Mouse (Mus musculus): Measurements from ENCODE around the gene Klhl2. TPM values are rescaled to one million over a fixed set of nuclear protein-coding genes. Genes with fewer than 3 reads are reported as not detected.

Gene Klhl2
- total and polyA plus RNA-seq, 3 experiments = 11.5 to 12.1 TPM; not detected in 1

- no peak for DNase-seq (ENCODE audit: low read depth, low spot score)
- no peaks in the 10 kb centered on the region for H3K27me3 ChIP-seq (ENCODE audit: control insufficient read depth in 1 of 2, insufficient read depth in 2 of 2, low read length in 2 of 2)
- H3K27ac ChIP-seq (ENCODE audit: control insufficient read depth, low read depth, low read length) = no peak overlapping the region
- H3K36me3 ChIP-seq (ENCODE audit: control insufficient read depth in 1 of 2, insufficient read depth in 2 of 2, low read length in 2 of 2) = peaks cover 0 to under 1% of the 10 kb centered on the region in 2 experiments; a peak in 2 of 4 replicates
- no peak for TF ChIP-seq JUND (IDR thresholded peaks at IDR 0.05; ENCODE audit: low read depth, low read length)
- no peak for TF ChIP-seq USF1 (IDR thresholded peaks at IDR 0.05; ENCODE audit: low read depth, low read length)
- TF ChIP-seq ZC3H11A (IDR thresholded peaks at IDR 0.05; ENCODE audit: low read depth, low read length) = no peak
- no peak for TF ChIP-seq ELF1 (IDR thresholded peaks at IDR 0.05; ENCODE audit: low read depth, low read length)
- TF ChIP-seq TCF12 (IDR thresholded peaks at IDR 0.05; ENCODE audit: low read depth, low read length) = no peak
- TF ChIP-seq CHD2 (IDR thresholded peaks at IDR 0.05; ENCODE audit: low read length) = no peak
- H3K9me3 ChIP-seq (replicated peaks; ENCODE audit: insufficient read depth, low read length) = no peaks in the 10 kb centered on the region
- H3K79me2 ChIP-seq (ENCODE audit: control insufficient read depth, insufficient read depth, low read length, poor library complexity) = peaks cover 26% of the 10 kb centered on the region
- no peak overlapping the region for H3K4me3 ChIP-seq (ENCODE audit: control insufficient read depth in 1 of 2, insufficient read depth in 1 of 2, low read depth in 2 of 2, low read length in 2 of 2)
- no peak overlapping the region for H3K9ac ChIP-seq (ENCODE audit: control insufficient read depth, low read depth, low read length, poor library complexity, severe bottlenecking)
- H3K4me1 ChIP-seq (ENCODE audit: control insufficient read depth in 1 of 2, insufficient read depth in 2 of 2, low read length in 2 of 2) = 0 out of 4 replicates have a peak, but pooled peaks cover 0 to 4% of the 10 kb centered on the region in 2 experiments
Measured at GRCm38 (mm10) chr8:64843168-64843567, 6.6 kb downstream of the Klhl2 start.

- Histone ChIP-seq H3K9me3 (replicated peaks; ENCODE audit: insufficient read depth, low read length) (no peaks in the 10 kb centered on the region), H3K36me3 (ENCODE audit: control insufficient read depth in 1 of 2, insufficient read depth in 2 of 2, low read length in 2 of 2) (no peaks in the 10 kb centered on the region), H3K9ac (ENCODE audit: control insufficient read depth, low read depth, low read length, poor library complexity, severe bottlenecking) (no peak overlapping the region), H3K4me3 (ENCODE audit: control insufficient read depth in 1 of 2, insufficient read depth in 1 of 2, low read depth in 2 of 2, low read length in 2 of 2) (no peak overlapping the region), H3K4me1 (ENCODE audit: control insufficient read depth in 1 of 2, insufficient read depth in 2 of 2, low read length in 2 of 2) (no peaks in the 10 kb centered on the region), H3K27ac (ENCODE audit: control insufficient read depth, low read depth, low read length) (no peak overlapping the region), H3K79me2 (ENCODE audit: control insufficient read depth, insufficient read depth, low read length, poor library complexity) (peaks cover 29% of the 10 kb centered on the region), H3K27me3 (ENCODE audit: control insufficient read depth in 1 of 2, insufficient read depth in 2 of 2, low read length in 2 of 2) (no peaks in the 10 kb centered on the region)
- TF ChIP-seq ELF1 (IDR thresholded peaks at IDR 0.05; ENCODE audit: low read depth, low read length) (no peak), MYB (IDR thresholded peaks at IDR 0.05; ENCODE audit: low read depth, low read length) (no peak), MAZ (IDR thresholded peaks at IDR 0.05; ENCODE audit: low read depth, low read length) (no peak), TAL1 (IDR thresholded peaks at IDR 0.05; ENCODE audit: low read length) (no peak), JUND (IDR thresholded peaks at IDR 0.05; ENCODE audit: low read depth, low read length) (no peak), POLR2AphosphoS2 (IDR thresholded peaks at IDR 0.05; ENCODE audit: low read length) (no peak)
- no peak for DNase-seq (ENCODE audit: low read depth, low spot score)
Measured at GRCm38 (mm10) chr8:64841747-64842406, 7.9 kb downstream of the Klhl2 start.

GRCm38 (mm10) chr8:64839628-64840027 lies 10.2 kb downstream of the Klhl2 start:
- H3K36me3 ChIP-seq (ENCODE audit: control insufficient read depth in 1 of 2, insufficient read depth in 2 of 2, low read length in 2 of 2) = no peaks in the 10 kb centered on the region
- no peak overlapping the region for H3K4me3 ChIP-seq (ENCODE audit: control insufficient read depth in 1 of 2, insufficient read depth in 1 of 2, low read depth in 2 of 2, low read length in 2 of 2)
- no peak overlapping the region for H3K9ac ChIP-seq (ENCODE audit: control insufficient read depth, low read depth, low read length, poor library complexity, severe bottlenecking)
- peaks cover 21% of the 10 kb centered on the region for H3K79me2 ChIP-seq (ENCODE audit: control insufficient read depth, insufficient read depth, low read length, poor library complexity)
- H3K27ac ChIP-seq (ENCODE audit: control insufficient read depth, low read depth, low read length) = no peak overlapping the region
- TF ChIP-seq BHLHE40 (IDR thresholded peaks at IDR 0.05; ENCODE audit: borderline replicate concordance, low read depth, low read length) = no peak
- TF ChIP-seq MYC (IDR thresholded peaks at IDR 0.05; ENCODE audit: low read depth, low read length) = no peak
- TF ChIP-seq KAT2A (conservative IDR thresholded peaks at IDR 0.05; ENCODE audit: low read depth, low read length) = no peak
- no peak for TF ChIP-seq E2F4 (IDR thresholded peaks at IDR 0.05; ENCODE audit: borderline replicate concordance, low read depth, low read length)
- TF ChIP-seq UBTF (IDR thresholded peaks at IDR 0.05; ENCODE audit: borderline replicate concordance, insufficient read depth, low read depth, low read length) = no peak
- no peak for TF ChIP-seq NRF1 (IDR thresholded peaks at IDR 0.05; ENCODE audit: insufficient read depth, low read depth, low read length, poor library complexity, severe bottlenecking)
- no peak for TF ChIP-seq TBP (IDR thresholded peaks at IDR 0.05; ENCODE audit: low read depth, low read length)
- no peak for TF ChIP-seq MAZ (IDR thresholded peaks at IDR 0.05; ENCODE audit: low read depth, low read length)
- no peak for TF ChIP-seq POLR2A (IDR thresholded peaks at IDR 0.05; ENCODE audit: control insufficient read depth in 1 of 2, insufficient read depth in 1 of 2, low read depth in 1 of 2, low read length in 2 of 2, poor library complexity in 1 of 2)
- TF ChIP-seq POLR2AphosphoS2 (IDR thresholded peaks at IDR 0.05; ENCODE audit: low read length) = no peak
- no peak for TF ChIP-seq CTCF (IDR thresholded peaks at IDR 0.05 in 2 of 3, conservative IDR thresholded peaks at IDR 0.05 in 1 of 3; ENCODE audit: control insufficient read depth in 1 of 3, insufficient read depth in 1 of 3, low read depth in 2 of 3, low read length in 3 of 3, poor library complexity in 1 of 3, severe bottlenecking in 1 of 3)
- TF ChIP-seq NELFE (IDR thresholded peaks at IDR 0.05; ENCODE audit: low read depth, low read length) = no peak
- H3K4me1 ChIP-seq (ENCODE audit: control insufficient read depth in 1 of 2, insufficient read depth in 2 of 2, low read length in 2 of 2) = no peaks in the 10 kb centered on the region
- H3K9me3 ChIP-seq (replicated peaks; ENCODE audit: insufficient read depth, low read length) = no peaks in the 10 kb centered on the region
- no peak for DNase-seq (ENCODE audit: low read depth, low spot score)
- no peaks in the 10 kb centered on the region for H3K27me3 ChIP-seq (ENCODE audit: control insufficient read depth in 1 of 2, insufficient read depth in 2 of 2, low read length in 2 of 2)
